Mouse (Mus musculus): ENCODE results near the gene Fut4. TPM values are rescaled to one million over a fixed set of nuclear protein-coding genes. Genes with fewer than 3 reads are reported as not detected.

Gene Fut4
- total and polyA plus RNA-seq, 3 experiments, result 8.7 to 11.2 TPM; not detected in 1

DNA sequence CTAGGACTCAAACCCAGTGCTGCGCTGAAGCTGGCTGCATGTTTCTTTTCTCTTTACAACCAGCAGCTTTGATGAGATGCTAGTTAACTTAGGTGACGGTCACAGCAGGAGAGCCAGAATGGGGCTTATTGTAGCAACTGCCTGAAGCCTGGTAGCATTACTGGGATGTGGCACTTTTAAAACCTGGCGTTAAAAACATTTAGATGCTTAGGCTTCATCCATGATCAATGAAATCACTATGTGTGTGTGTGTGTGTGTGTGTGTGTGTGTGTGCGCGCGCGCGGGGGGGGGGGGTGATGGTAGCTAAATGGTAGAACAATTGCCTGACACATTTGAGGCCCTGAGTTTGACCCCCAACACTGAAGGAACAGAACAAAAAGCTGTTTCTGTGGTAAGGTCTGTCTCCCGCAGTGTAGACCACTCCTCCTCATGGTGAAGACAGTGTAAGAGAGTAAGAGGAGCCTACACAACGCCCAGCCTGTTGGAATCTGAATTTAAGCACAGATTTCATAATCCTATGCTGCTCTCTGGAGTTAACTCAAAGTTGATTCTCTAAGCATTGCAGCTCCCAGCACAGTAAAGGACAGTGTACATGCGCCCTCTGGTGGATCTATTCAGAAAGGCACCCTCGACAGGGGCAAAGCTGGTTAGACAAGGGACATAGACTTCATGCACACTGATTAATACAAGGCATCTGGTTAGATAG, 53.5 kb downstream of the Fut4 start (continued):
- TF ChIP-seq CHD2 (IDR thresholded peaks at IDR 0.05; ENCODE audit: low read length) (no peak), NELFE (IDR thresholded peaks at IDR 0.05; ENCODE audit: low read depth, low read length) (no peak), E2F4 (IDR thresholded peaks at IDR 0.05; ENCODE audit: borderline replicate concordance, low read depth, low read length) (no peak), GATA1 (IDR thresholded peaks at IDR 0.05; ENCODE audit: low read depth, low read length) (no peak), CTCF (IDR thresholded peaks at IDR 0.05 in 2 of 3, conservative IDR thresholded peaks at IDR 0.05 in 1 of 3; ENCODE audit: control insufficient read depth in 1 of 3, insufficient read depth in 1 of 3, low read depth in 2 of 3, low read length in 3 of 3, poor library complexity in 1 of 3, severe bottlenecking in 1 of 3) (peak in 2 of 3 experiments; percentile 99 to 100), MYB (IDR thresholded peaks at IDR 0.05; ENCODE audit: low read depth, low read length) (no peak), ETS1 (IDR thresholded peaks at IDR 0.05; ENCODE audit: low read depth, low read length) (no peak), MYC (IDR thresholded peaks at IDR 0.05; ENCODE audit: low read depth, low read length) (peak; percentile 69), POLR2AphosphoS2 (IDR thresholded peaks at IDR 0.05; ENCODE audit: low read length) (no peak; the same call in 1 of the 2 replicates), CHD1 (IDR thresholded peaks at IDR 0.05; ENCODE audit: low read depth, low read length) (no peak), ZC3H11A (IDR thresholded peaks at IDR 0.05; ENCODE audit: low read depth, low read length) (peak; percentile 100), USF2 (IDR thresholded peaks at IDR 0.05; ENCODE audit: borderline replicate concordance in 1 of 2, insufficient read depth in 1 of 2, low read depth in 1 of 2, low read length in 2 of 2) (no peak), SMC3 (IDR thresholded peaks at IDR 0.05; ENCODE audit: low read depth, low read length) (peak; percentile 100), MXI1 (IDR thresholded peaks at IDR 0.05; ENCODE audit: low read depth, low read length) (no peak), TBP (IDR thresholded peaks at IDR 0.05; ENCODE audit: low read depth, low read length) (peak; percentile 44; the same call in 1 of the 2 replicates), POLR2AphosphoS5 (IDR thresholded peaks at IDR 0.05; ENCODE audit: borderline replicate concordance, low read depth, low read length) (no peak)

Other genes with a start within 250 kb of the Fut4 start
- 9.1 and 9.3 TPM in 2 replicates for gene Amotl1, start 107.3 kb downstream of the Fut4 start, total RNA-seq (2012; rRNA removed)
- gene Amotl1, start 107.3 kb downstream of the Fut4 start, polyA plus RNA-seq (2012; ENCODE audit: insufficient read depth in 1 of 2, insufficient read length in 2 of 2, low read depth in 1 of 2, low replicate concordance in 2 of 2, missing spikeins in 1 of 2), result 1 to 10 TPM in 1 of 2 experiments, not detected in 1; 7.4 TPM
- 30.8 and 31.7 TPM in 2 replicates for gene Piwil4, start 11.7 kb downstream of the Fut4 start, total RNA-seq (2012; rRNA removed)
- gene Piwil4, start 11.7 kb downstream of the Fut4 start, polyA plus RNA-seq (2012; ENCODE audit: insufficient read depth in 1 of 2, insufficient read length in 2 of 2, low read depth in 1 of 2, low replicate concordance in 2 of 2, missing spikeins in 1 of 2), result 10 to 100 TPM in 1 of 2 experiments, not detected in 1; 24.8 TPM
- not detected in 2 replicates for gene 1700012B09Rik, start 18.6 kb upstream of the Fut4 start, total RNA-seq (2012; rRNA removed)
- gene 1700012B09Rik, start 18.6 kb upstream of the Fut4 start, polyA plus RNA-seq (2012; ENCODE audit: insufficient read depth in 1 of 2, insufficient read length in 2 of 2, low read depth in 1 of 2, low replicate concordance in 2 of 2, missing spikeins in 1 of 2), result not detected
- gene Mre11a, start 32.3 kb upstream of the Fut4 start, total RNA-seq (2012; rRNA removed), result 113 and 123 TPM in 2 replicates
- gene Mre11a, start 32.3 kb upstream of the Fut4 start, polyA plus RNA-seq (2012; ENCODE audit: insufficient read depth in 1 of 2, insufficient read length in 2 of 2, low read depth in 1 of 2, low replicate concordance in 2 of 2, missing spikeins in 1 of 2), result 100 to 1,000 TPM in 1 of 2 experiments, 10 to 100 TPM in 1; 88.1 to 288 TPM
- 96.4 and 108 TPM in 2 replicates for gene Ankrd49, start 32.5 kb upstream of the Fut4 start, total RNA-seq (2012; rRNA removed)
- 100 to 1,000 TPM; 108 to 139 TPM for gene Ankrd49, start 32.5 kb upstream of the Fut4 start, polyA plus RNA-seq (2012; ENCODE audit: insufficient read depth in 1 of 2, insufficient read length in 2 of 2, low read depth in 1 of 2, low replicate concordance in 2 of 2, missing spikeins in 1 of 2)
- gene Gpr83, start 107.8 kb upstream of the Fut4 start, total RNA-seq (2012; rRNA removed), result 0.04 TPM in 1 of 2 replicates, not detected in the other
- not detected for gene Gpr83, start 107.8 kb upstream of the Fut4 start, polyA plus RNA-seq (2012; ENCODE audit: insufficient read depth in 1 of 2, insufficient read length in 2 of 2, low read depth in 1 of 2, low replicate concordance in 2 of 2, missing spikeins in 1 of 2)
- not detected in 2 replicates for gene Izumo1r, start 151.6 kb upstream of the Fut4 start, total RNA-seq (2012; rRNA removed)
- gene Izumo1r, start 151.6 kb upstream of the Fut4 start, polyA plus RNA-seq (2012; ENCODE audit: insufficient read depth in 1 of 2, insufficient read length in 2 of 2, low read depth in 1 of 2, low replicate concordance in 2 of 2, missing spikeins in 1 of 2), result not detected